Mouse (Mus musculus) small intestine, adult 2 months (tissue): Measurements from ENCODE around the gene Itpkb. TPM values are rescaled to one million over a fixed set of nuclear protein-coding genes. Genes with fewer than 3 reads are reported as not detected.

Experiments used
- H3K27ac ChIP-seq: fragments of 200-500 bp; 2 replicates; pipeline ENCODE4 v1.5.1; 2012; ENCODE audit warnings: low read depth, low read length, control low read depth, inconsistent platforms; ENCODE audit not compliant: insufficient read depth
- H3K27me3 ChIP-seq: fragments of 200-500 bp; 2 replicates; pipeline ENCODE4 v1.6.1; 2012; ENCODE audit warnings: mild to moderate bottlenecking, moderate library complexity, low read length, inconsistent platforms; ENCODE audit not compliant: control insufficient read depth, insufficient read depth
- H3K36me3 ChIP-seq: fragments of 200-500 bp; 2 replicates; pipeline ENCODE4 v1.6.1; 2012; ENCODE audit warnings: mild to moderate bottlenecking, low read length, control low read depth, inconsistent platforms; ENCODE audit not compliant: control insufficient read depth, insufficient read depth
- H3K4me1 ChIP-seq: fragments of 200-500 bp; 2 replicates; pipeline ENCODE4 v1.6.1; 2012; ENCODE audit warnings: low read length, inconsistent platforms, mixed read lengths; ENCODE audit not compliant: control insufficient read depth, insufficient read depth, insufficient read length
- H3K4me3 ChIP-seq: fragments of 200-500 bp; 2 replicates; pipeline ENCODE4 v1.5.1; 2012; ENCODE audit warnings: low read depth, mild to moderate bottlenecking, control low read depth, inconsistent platforms, low read length, moderate library complexity
- CTCF ChIP-seq: fragments of 200-500 bp; IDR thresholded peaks from 2 replicates; pipeline ENCODE4 v1.5.1; 2012; ENCODE audit warnings: low read depth, mild to moderate bottlenecking, control low read depth, inconsistent platforms, low read length, moderate library complexity, mixed read lengths; ENCODE audit not compliant: insufficient replicate concordance, insufficient read length; ENCODE audit errors: extremely low read depth
- POLR2A ChIP-seq: fragments of 200-500 bp; IDR thresholded peaks from 2 replicates; pipeline ENCODE4 v1.6.1; 2012; ENCODE audit warnings: low read depth, mild to moderate bottlenecking, control low read depth, inconsistent platforms, low read length, moderate library complexity
- WGBS: fragments of 180-500 bp; shearing (Covaris S2); methylation state at CpG from one replicate; pipeline ENCODE4 v1.1.7; 2018; 5-methylcytosine and 5-hydroxymethylcytosine counted together
- polyA plus RNA-seq: library from polyadenylated mRNA; depleted of rRNA; stranded (reverse); fragments of >200 nt; gene quantifications from 2 replicates; pipeline ENCODE4 v1.2.3, GENCODE M21; 2012

Itpkb gene
- polyA plus RNA-seq, 1 experiment, result 6.0 TPM

DNA sequence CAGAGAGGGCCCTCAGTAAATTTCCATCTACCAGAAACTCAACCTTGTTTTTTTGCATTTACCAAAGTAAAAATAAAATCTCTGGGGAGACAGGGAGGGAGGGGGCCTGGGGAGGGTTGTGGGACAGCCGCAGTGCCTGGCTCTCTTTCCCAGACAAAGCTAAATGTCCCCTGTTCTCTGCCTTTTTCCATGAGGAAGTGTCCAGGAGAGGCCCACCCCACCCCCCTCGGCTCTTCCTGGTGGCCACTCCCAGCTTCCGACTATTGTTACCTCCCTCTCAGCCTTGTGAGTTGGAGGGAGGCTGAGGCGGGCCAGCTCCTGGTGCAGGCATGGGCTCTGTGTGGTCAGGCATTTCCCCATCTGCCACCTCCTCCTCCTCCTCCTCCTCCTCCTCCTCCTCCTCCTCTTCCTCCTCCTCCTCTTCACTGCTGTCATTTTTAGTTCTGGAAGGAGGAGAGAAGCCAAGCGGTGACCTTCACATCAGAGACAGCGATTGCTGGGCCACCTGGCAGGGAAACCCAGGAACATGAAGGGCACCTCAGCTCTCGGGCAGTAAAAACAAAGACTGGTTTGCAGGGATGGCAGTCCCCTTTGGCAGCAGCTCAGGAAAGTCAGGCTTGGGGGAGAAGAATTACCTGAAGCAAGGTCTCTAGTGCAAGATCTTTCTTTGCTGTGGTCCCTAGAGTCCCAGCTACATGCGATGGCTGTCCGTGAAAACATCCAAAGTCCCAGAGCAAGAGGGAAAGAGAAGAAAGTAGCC, 75.5 kb downstream of the Itpkb start:
- H3K4me3 ChIP-seq, result no peak overlapping the region
- no peak for TF ChIP-seq CTCF
- TF ChIP-seq POLR2A, result no peak
- peak overlapping the region; percentile 74 for H3K27ac ChIP-seq
- H3K4me1 ChIP-seq, result peaks cover 56% of the 10 kb centered on the region
- no peaks in the 10 kb centered on the region for H3K27me3 ChIP-seq
- WGBS, result 54% methylated on average over 9 of the region's 9 CpGs
- H3K36me3 ChIP-seq, result no peaks in the 10 kb centered on the region

DNA sequence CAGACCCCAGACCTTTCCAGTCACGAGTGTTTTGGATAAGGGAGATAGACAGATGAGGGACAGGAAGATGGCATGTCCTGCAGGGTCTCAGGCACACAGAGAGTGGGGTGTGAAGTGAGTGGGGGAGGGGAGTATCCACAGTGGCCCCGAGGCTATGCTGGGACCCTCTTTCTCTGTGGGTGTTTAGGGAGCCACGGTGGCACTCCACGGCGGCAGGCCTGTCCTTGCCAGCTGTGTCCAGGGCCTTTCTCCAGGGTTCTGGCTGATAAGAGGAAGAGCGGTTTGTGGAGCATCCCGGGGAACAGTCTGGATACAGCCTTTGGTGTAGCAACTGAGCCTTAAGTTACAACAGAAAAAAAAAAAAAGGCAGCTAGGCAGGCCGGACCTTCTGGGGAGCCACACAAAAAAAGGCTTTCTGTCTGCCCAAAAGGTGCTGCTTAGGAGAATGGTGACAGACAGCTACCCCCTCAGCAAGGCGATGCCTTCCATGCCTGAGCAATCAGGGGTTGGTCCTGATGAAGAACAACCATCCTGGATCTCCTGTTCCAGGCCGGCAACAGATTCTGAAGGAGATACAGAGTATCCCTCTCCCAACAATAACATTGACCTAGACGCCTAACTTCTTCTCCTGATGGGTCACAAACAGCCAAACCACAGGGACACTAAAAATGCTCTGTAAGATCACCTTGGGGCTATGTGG, 76.2 kb downstream of the Itpkb start:
- WGBS, result 83% methylated on average over 11 of the region's 11 CpGs
- Histone ChIP-seq H3K4me1 (peaks cover 53% of the 10 kb centered on the region), H3K4me3 (no peak overlapping the region), H3K27ac (peak overlapping the region; percentile 15; the same call in 1 of the 2 replicates), H3K36me3 (no peaks in the 10 kb centered on the region), H3K27me3 (no peaks in the 10 kb centered on the region)
- TF ChIP-seq POLR2A (no peak), CTCF (no peak)

DNA sequence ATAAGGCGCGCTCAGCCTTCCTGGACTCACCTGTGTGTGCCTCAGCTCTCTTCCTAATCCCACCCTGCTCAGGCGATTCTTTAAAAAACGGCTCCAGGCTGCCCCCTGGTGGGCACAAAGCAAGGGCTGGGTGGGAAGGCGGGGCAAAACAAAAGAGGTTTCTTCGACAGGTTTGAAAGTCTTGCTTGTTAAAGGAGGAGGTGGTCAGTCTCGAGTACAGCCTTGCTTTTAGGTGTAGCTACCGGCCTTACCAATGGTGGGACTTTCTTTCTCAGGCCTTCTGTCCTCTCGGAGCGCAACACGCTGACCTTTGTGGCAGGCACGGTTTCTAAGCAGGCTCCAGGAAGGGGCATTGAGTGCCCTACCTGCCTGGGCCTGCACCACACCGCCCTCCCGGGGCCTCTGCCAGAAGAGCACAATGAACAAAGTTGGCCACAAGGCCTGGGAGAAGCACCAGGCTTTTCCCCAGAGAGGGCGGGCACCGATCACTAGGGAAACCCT, 76.9 kb downstream of the Itpkb start:
- Histone ChIP-seq H3K27me3 (no peaks in the 10 kb centered on the region), H3K36me3 (no peaks in the 10 kb centered on the region), H3K4me3 (peak overlapping the region; percentile 63), H3K27ac (peak overlapping the region; percentile 43), H3K4me1 (peaks cover 50% of the 10 kb centered on the region)
- TF ChIP-seq CTCF, result peak; percentile 97; the same call in 1 of the 2 replicates
- no peak for TF ChIP-seq POLR2A
- WGBS, result 7% methylated on average over 16 of the region's 16 CpGs

DNA sequence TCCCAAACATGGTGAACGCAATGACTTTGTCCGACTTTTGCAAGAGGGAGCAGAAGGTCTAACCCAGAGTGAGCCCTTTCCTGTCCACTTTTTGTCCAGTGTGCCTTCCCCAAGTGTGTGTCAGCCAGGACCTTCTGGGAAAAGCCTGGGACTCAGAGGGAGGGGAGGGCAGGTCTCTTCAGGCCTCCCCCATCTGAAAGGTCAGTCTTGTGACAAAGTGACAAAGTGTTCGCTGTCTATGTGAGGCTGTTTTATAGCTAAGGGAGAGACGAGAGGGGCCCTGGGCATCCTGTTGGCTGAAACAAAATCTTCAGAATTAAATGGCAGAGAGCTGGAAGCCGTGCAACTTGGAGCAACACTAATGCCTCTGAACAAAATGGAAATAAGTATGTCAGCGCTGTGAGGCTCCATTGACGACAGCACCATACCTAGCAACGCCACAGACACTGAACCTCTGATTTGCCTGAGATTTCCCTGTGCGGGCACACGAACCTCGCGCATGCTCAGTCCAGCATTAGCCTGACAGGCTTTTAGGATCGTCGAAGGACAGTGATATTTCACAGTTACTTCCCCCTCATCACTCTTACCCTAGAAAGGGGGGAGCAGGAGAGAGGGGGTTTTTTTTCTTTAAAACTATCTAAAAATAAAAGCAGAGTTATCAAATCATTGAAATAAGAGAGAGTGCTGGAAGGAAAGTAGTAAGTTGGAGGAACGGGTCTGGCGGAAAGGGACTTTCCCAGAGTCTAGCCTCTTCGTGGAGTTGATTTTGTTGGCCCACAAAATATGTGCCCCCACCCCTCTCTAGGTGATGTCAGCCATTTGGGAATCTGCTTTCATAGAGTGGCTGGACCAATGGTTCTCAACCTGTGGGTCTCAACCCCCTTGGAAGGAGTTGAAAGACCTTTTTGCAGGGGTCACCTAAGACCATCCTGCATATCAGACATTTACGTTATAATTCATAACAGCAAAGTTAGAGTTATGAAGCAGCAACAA, 77.7 kb downstream of the Itpkb start:
- WGBS, result 80% methylated on average over 18 of the region's 18 CpGs
- peak overlapping the region; percentile 8; the same call in 1 of the 2 replicates for H3K27ac ChIP-seq
- H3K4me3 ChIP-seq, result no peak overlapping the region
- H3K4me1 ChIP-seq, result peaks cover 48% of the 10 kb centered on the region
- H3K27me3 ChIP-seq, result no peaks in the 10 kb centered on the region
- TF ChIP-seq CTCF, result no peak
- TF ChIP-seq POLR2A, result no peak
- no peaks in the 10 kb centered on the region; the same call in 1 of the 2 replicates for H3K36me3 ChIP-seq

DNA sequence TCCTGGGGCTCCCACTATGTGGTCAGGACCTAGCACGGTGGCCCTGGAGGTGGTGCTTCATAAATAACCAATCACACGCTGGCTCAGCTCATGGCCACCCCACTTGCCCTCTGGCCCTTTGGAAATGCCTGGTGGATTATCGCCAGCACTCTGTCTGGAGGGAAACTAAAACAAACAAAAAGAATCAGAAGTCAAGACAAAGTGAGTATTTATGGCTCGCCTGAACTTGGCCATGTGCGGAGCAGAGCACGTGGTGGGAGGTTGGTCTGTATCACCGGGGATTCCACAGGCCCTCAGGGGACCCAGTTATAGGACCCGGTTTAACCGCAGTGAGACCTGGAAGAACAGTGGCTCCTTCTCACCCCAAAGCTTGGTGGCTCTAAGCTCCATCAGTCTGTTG, 78.5 kb downstream of the Itpkb start:
- TF ChIP-seq POLR2A (no peak), CTCF (no peak)
- WGBS, result 19% methylated on average over 9 of the region's 9 CpGs

DNA sequence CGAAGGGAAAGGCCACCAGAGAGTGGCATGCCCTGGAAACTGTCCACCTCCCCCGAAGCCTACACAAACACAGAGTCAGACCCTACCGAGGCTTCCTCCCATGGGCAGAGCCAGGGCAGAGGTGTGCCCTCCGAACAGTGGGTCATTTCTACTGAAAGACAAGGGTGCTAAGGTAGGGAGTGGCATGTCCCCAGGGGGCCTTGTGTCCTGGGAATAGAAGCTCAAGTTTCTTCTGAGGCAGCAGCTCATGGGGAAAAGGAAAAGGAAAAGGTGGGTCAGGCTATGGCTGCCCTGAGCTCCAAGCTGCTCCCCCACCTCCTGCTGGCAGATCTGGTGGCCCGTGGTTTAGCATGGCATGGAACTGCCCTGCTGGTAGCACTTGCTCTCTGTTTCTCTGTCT, 79.5 kb downstream of the Itpkb start:
- no peak for TF ChIP-seq POLR2A
- Histone ChIP-seq H3K36me3 (no peaks in the 10 kb centered on the region; the same call in 1 of the 2 replicates), H3K4me3 (no peak overlapping the region), H3K27me3 (no peaks in the 10 kb centered on the region), H3K4me1 (peaks cover 34% of the 10 kb centered on the region), H3K27ac (no peak overlapping the region)
- 81% methylated on average over 5 of the region's 5 CpGs for WGBS

More for the DNA sequence above, 78.5 kb downstream of the Itpkb start:
- Histone ChIP-seq H3K36me3 (no peaks in the 10 kb centered on the region; the same call in 1 of the 2 replicates), H3K4me3 (no peak overlapping the region), H3K27ac (peak overlapping the region; percentile 8; the same call in 1 of the 2 replicates), H3K27me3 (no peaks in the 10 kb centered on the region), H3K4me1 (peaks cover 43% of the 10 kb centered on the region)
